Mouse (Mus musculus): Measurements from ENCODE around the gene Ptprd. TPM values are rescaled to one million over a fixed set of nuclear protein-coding genes. Genes with fewer than 3 reads are reported as not detected.

Gene Ptprd
- polyA plus RNA-seq, 1 experiment from 2014 or later = 13.9 TPM

GRCm38 (mm10) chr4:76350241-76350962, 1861.4 kb downstream of the Ptprd start:
- WGBS = 53% methylated on average over 3 of the region's 3 CpGs
- H3K27me3 ChIP-seq (replicated peaks) = no peaks in the 10 kb centered on the region
- no peak overlapping the region for H3K27ac ChIP-seq
- peaks cover 4% of the 10 kb centered on the region; the same call in 1 of the 2 replicates for H3K4me1 ChIP-seq
- H3K9me3 ChIP-seq = no peaks in the 10 kb centered on the region
- H3K36me3 ChIP-seq = no peaks in the 10 kb centered on the region
- no peak overlapping the region for H3K4me3 ChIP-seq (replicated peaks)
- ATAC-seq (ENCODE audit: insufficient read depth, low FRiP score, low read depth) = no peak
- H3K9ac ChIP-seq = no peak overlapping the region
- H3K4me2 ChIP-seq = no peak overlapping the region

GRCm38 (mm10) chr4:76344059-76344458, 1867.7 kb downstream of the Ptprd start:
- no peak for ATAC-seq (ENCODE audit: insufficient read depth, low FRiP score, low read depth)
- no peak overlapping the region for H3K27ac ChIP-seq
- no peaks in the 10 kb centered on the region for H3K4me1 ChIP-seq
- H3K4me2 ChIP-seq = no peak overlapping the region
- WGBS = 63% methylated on average over 3 of the region's 3 CpGs
- H3K9ac ChIP-seq = no peak overlapping the region
- no peaks in the 10 kb centered on the region for H3K36me3 ChIP-seq
- H3K9me3 ChIP-seq = no peaks in the 10 kb centered on the region
- H3K27me3 ChIP-seq (replicated peaks) = no peaks in the 10 kb centered on the region
- H3K4me3 ChIP-seq (replicated peaks) = no peak overlapping the region

GRCm38 (mm10) chr4:76337926-76338325, 1873.8 kb downstream of the Ptprd start:
- no peak for ATAC-seq (ENCODE audit: insufficient read depth, low FRiP score, low read depth)
- WGBS = 70% methylated on average over 1 of the region's 1 CpGs

GRCm38 (mm10) chr4:76327346-76327745, 1884.4 kb downstream of the Ptprd start:
- 23% methylated on average over 11 of the region's 11 CpGs for WGBS
- H3K27me3 ChIP-seq (replicated peaks) = no peaks in the 10 kb centered on the region
- ATAC-seq (ENCODE audit: insufficient read depth, low FRiP score, low read depth) = no peak
- H3K9me3 ChIP-seq = no peaks in the 10 kb centered on the region
- H3K36me3 ChIP-seq = no peaks in the 10 kb centered on the region
- no peaks in the 10 kb centered on the region for H3K4me1 ChIP-seq
- 0 out of 2 replicates have a peak overlapping the region, but pooled peaks have one; percentile 21 for H3K27ac ChIP-seq
- H3K4me3 ChIP-seq (replicated peaks) = peak overlapping the region; percentile 19; the same call in 1 of the 2 replicates
- peak overlapping the region; percentile 49 for H3K4me2 ChIP-seq
- H3K9ac ChIP-seq = no peak overlapping the region

More at GRCm38 (mm10) chr4:76337926-76338325, 1873.8 kb downstream of the Ptprd start:
- Histone ChIP-seq H3K9me3 (no peaks in the 10 kb centered on the region), H3K27ac (no peak overlapping the region), H3K4me3 (replicated peaks) (no peak overlapping the region), H3K27me3 (replicated peaks) (no peaks in the 10 kb centered on the region), H3K9ac (no peak overlapping the region), H3K4me2 (no peak overlapping the region), H3K36me3 (no peaks in the 10 kb centered on the region), H3K4me1 (no peaks in the 10 kb centered on the region)

- no peak overlapping the region for H3K4me3 ChIP-seq (replicated peaks)
- H3K27me3 ChIP-seq (replicated peaks) = no peaks in the 10 kb centered on the region
- no peak overlapping the region for H3K9ac ChIP-seq
- H3K9me3 ChIP-seq = no peaks in the 10 kb centered on the region
- 88% methylated on average over 3 of the region's 3 CpGs for WGBS
- H3K4me1 ChIP-seq = 0 out of 2 replicates have a peak, but pooled peaks cover 1% of the 10 kb centered on the region
- no peak overlapping the region for H3K4me2 ChIP-seq
- H3K36me3 ChIP-seq = no peaks in the 10 kb centered on the region
- ATAC-seq (ENCODE audit: insufficient read depth, low FRiP score, low read depth) = no peak
- no peak overlapping the region for H3K27ac ChIP-seq
Observed at GRCm38 (mm10) chr4:76325646-76326045, 1886.1 kb downstream of the Ptprd start.

GRCm38 (mm10) chr4:76324928-76325327, 1886.8 kb downstream of the Ptprd start:
- no peak for ATAC-seq (ENCODE audit: insufficient read depth, low FRiP score, low read depth)
- no peak overlapping the region for H3K4me2 ChIP-seq
- 55% methylated on average over 10 of the region's 10 CpGs for WGBS

GRCm38 (mm10) chr4:76324509-76324908, 1887.3 kb downstream of the Ptprd start:
- H3K27me3 ChIP-seq (replicated peaks) = no peaks in the 10 kb centered on the region
- H3K4me3 ChIP-seq (replicated peaks) = no peak overlapping the region
- no peak overlapping the region for H3K9ac ChIP-seq
- H3K27ac ChIP-seq = no peak overlapping the region
- H3K9me3 ChIP-seq = no peaks in the 10 kb centered on the region
- no peaks in the 10 kb centered on the region for H3K36me3 ChIP-seq
- no peak for ATAC-seq (ENCODE audit: insufficient read depth, low FRiP score, low read depth)
- 0 out of 2 replicates have a peak, but pooled peaks cover 3% of the 10 kb centered on the region for H3K4me1 ChIP-seq
- no peak overlapping the region for H3K4me2 ChIP-seq
- 51% methylated on average over 5 of the region's 5 CpGs for WGBS

More at GRCm38 (mm10) chr4:76324928-76325327, 1886.8 kb downstream of the Ptprd start:
- H3K9me3 ChIP-seq = no peaks in the 10 kb centered on the region
- no peak overlapping the region for H3K4me3 ChIP-seq (replicated peaks)
- 0 out of 2 replicates have a peak, but pooled peaks cover 3% of the 10 kb centered on the region for H3K4me1 ChIP-seq
- H3K27me3 ChIP-seq (replicated peaks) = no peaks in the 10 kb centered on the region
- H3K27ac ChIP-seq = no peak overlapping the region
- H3K36me3 ChIP-seq = no peaks in the 10 kb centered on the region
- H3K9ac ChIP-seq = no peak overlapping the region

- H3K4me3 ChIP-seq (replicated peaks) = no peak overlapping the region
- H3K4me2 ChIP-seq = no peak overlapping the region
- ATAC-seq (ENCODE audit: insufficient read depth, low FRiP score, low read depth) = peak; percentile 63
- H3K4me1 ChIP-seq = 0 out of 2 replicates have a peak, but pooled peaks cover 3% of the 10 kb centered on the region
- no peaks in the 10 kb centered on the region for H3K36me3 ChIP-seq
- no peaks in the 10 kb centered on the region for H3K9me3 ChIP-seq
- H3K9ac ChIP-seq = no peak overlapping the region
- H3K27ac ChIP-seq = no peak overlapping the region
- no peaks in the 10 kb centered on the region for H3K27me3 ChIP-seq (replicated peaks)
- 33% methylated on average over 4 of the region's 4 CpGs for WGBS
Observed at GRCm38 (mm10) chr4:76319874-76320273, 1891.9 kb downstream of the Ptprd start.

- Histone ChIP-seq H3K36me3 (no peaks in the 10 kb centered on the region), H3K9me3 (no peaks in the 10 kb centered on the region), H3K27ac (no peak overlapping the region), H3K4me2 (no peak overlapping the region), H3K9ac (no peak overlapping the region), H3K4me1 (peaks cover 3% of the 10 kb centered on the region; the same call in 1 of the 2 replicates), H3K4me3 (replicated peaks) (no peak overlapping the region), H3K27me3 (replicated peaks) (no peaks in the 10 kb centered on the region)
- ATAC-seq (ENCODE audit: insufficient read depth, low FRiP score, low read depth) = no peak
- WGBS = 91% methylated on average over 2 of the region's 2 CpGs
Observed at GRCm38 (mm10) chr4:76315977-76316376, 1895.8 kb downstream of the Ptprd start.

GRCm38 (mm10) chr4:76313749-76314148, 1898.0 kb downstream of the Ptprd start:
- Histone ChIP-seq H3K36me3 (no peaks in the 10 kb centered on the region), H3K4me1 (no peaks in the 10 kb centered on the region; the same call in 1 of the 2 replicates), H3K9me3 (no peaks in the 10 kb centered on the region), H3K27ac (no peak overlapping the region), H3K9ac (no peak overlapping the region), H3K4me3 (replicated peaks) (no peak overlapping the region), H3K27me3 (replicated peaks) (no peaks in the 10 kb centered on the region), H3K4me2 (no peak overlapping the region)
- 73% methylated on average over 3 of the region's 3 CpGs for WGBS
- no peak for ATAC-seq (ENCODE audit: insufficient read depth, low FRiP score, low read depth)

- no peak for ATAC-seq (ENCODE audit: insufficient read depth, low FRiP score, low read depth)
- Histone ChIP-seq H3K4me3 (replicated peaks) (no peak overlapping the region), H3K27me3 (replicated peaks) (no peaks in the 10 kb centered on the region), H3K27ac (no peak overlapping the region), H3K9ac (no peak overlapping the region), H3K9me3 (no peaks in the 10 kb centered on the region), H3K4me1 (no peaks in the 10 kb centered on the region; the same call in 1 of the 2 replicates), H3K36me3 (no peaks in the 10 kb centered on the region), H3K4me2 (no peak overlapping the region)
- 81% methylated on average over 3 of the region's 3 CpGs for WGBS
Observed at GRCm38 (mm10) chr4:76312593-76312992, 1899.2 kb downstream of the Ptprd start.

- Histone ChIP-seq H3K4me3 (replicated peaks) (no peak overlapping the region), H3K36me3 (no peaks in the 10 kb centered on the region), H3K9ac (no peak overlapping the region), H3K27ac (no peak overlapping the region), H3K9me3 (no peaks in the 10 kb centered on the region), H3K27me3 (replicated peaks) (no peaks in the 10 kb centered on the region), H3K4me1 (no peaks in the 10 kb centered on the region), H3K4me2 (no peak overlapping the region)
- no peak for ATAC-seq (ENCODE audit: insufficient read depth, low FRiP score, low read depth)
- WGBS = 73% methylated on average over 5 of the region's 5 CpGs
Observed at GRCm38 (mm10) chr4:76305987-76306386, 1905.8 kb downstream of the Ptprd start.

Measured in stomach, embryonic 15.5 days (tissue).